Mouse (Mus musculus): ENCODE measurements around the gene Nifk. TPM values are rescaled to one million over a fixed set of nuclear protein-coding genes. Genes with fewer than 3 reads are reported as not detected.

Nifk gene
- polyA plus RNA-seq, 1 experiment from 2014 or later = 83.1 TPM

DNA sequence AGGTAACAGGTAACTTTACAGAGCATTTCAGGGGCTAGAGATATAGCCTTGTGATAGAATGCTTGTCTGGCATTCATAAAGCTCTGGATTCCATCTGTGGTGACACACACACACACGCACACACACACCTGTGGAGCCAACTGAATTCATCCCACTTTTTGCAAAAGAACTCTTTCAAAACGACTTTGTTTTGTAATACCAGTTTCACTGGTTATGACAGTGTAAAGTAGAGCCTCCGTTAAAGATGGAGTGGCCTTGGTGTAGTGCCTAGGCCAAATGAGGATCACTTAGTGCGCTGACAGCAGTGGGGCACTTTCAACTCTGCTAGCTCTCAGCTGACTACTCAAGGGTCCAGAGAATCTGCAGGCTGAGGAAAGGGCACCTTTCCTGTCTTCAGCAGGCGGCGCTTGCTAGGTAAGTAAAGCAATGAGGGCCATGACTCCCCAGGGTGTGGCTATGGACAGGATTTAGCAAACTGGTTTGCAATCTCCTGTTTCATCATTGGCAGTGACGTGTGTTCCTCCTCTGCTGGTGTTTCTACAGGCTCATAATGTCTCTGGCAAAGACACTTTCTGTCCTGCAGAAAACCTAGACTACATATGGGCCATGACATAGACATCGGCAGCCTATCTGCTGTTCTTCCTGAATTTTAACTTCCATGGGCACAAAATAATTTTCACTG, 58.6 kb downstream of the Nifk start:
- DNase-seq = no peak
- Histone ChIP-seq H3K27ac (ENCODE audit: low read depth) (no peak overlapping the region), H3K4me1 (ENCODE audit: insufficient read depth) (no peaks in the 10 kb centered on the region), H3K9ac (no peak overlapping the region), H3K4me2 (no peak overlapping the region), H3K27me3 (ENCODE audit: insufficient read depth, low read length) (no peaks in the 10 kb centered on the region), H3K9me3 (ENCODE audit: low read depth, low read length) (no peaks in the 10 kb centered on the region), H3K4me3 (ENCODE audit: low read depth, low read length) (no peak overlapping the region), H3K36me3 (ENCODE audit: insufficient read depth) (no peaks in the 10 kb centered on the region)
- WGBS = 73% methylated on average over 8 of the region's 8 CpGs
- no peak for TF ChIP-seq CTCF (IDR thresholded peaks at IDR 0.05; ENCODE audit: low read depth)
- no peak for ATAC-seq (ENCODE audit: insufficient read depth)

Other genes starting within 250 kb of the Nifk start
- 0.04 and 0.08 TPM in 2 replicates for gene Gm29106, start 145.3 kb upstream of the Nifk start, polyA plus RNA-seq (2014; fragmentation: Nextera tagmentation; extraction: Ambion mirVana)
- 325 and 327 TPM in 2 replicates for gene Tsn, start 10.1 kb upstream of the Nifk start, polyA plus RNA-seq (2014; fragmentation: Nextera tagmentation; extraction: Ambion mirVana)
- 51.5 and 60.7 TPM in 2 replicates for gene Clasp1, start 67.2 kb downstream of the Nifk start, polyA plus RNA-seq (2014; fragmentation: Nextera tagmentation; extraction: Ambion mirVana)

Data from lung, embryonic 14.5 days (tissue).